In genomic region chr10:61936211-61937121, GRCm38 (mm10) we compare ENCODE assay signal across 8 mouse cellular contexts. TPM values are rescaled to one million over a fixed set of nuclear protein-coding genes. Genes with fewer than 3 reads are reported as not detected.
DNase-seq lines count a peak whose midpoint lies in the region; ATAC-seq and TF ChIP-seq lines count a peak whose summit lies in the region.

No protein-coding gene starts in this region.

- WGBS in kidney, postnatal 0 days: 8% methylated on average over 22 of the region's 28 CpGs
- WGBS in kidney, adult 2 months: 16% methylated on average over 28 of the region's 28 CpGs
- WGBS in forebrain, postnatal 0 days: 3% methylated on average over 28 of the region's 28 CpGs
- WGBS in limb, embryonic 11.5 days: 2% methylated on average over 28 of the region's 28 CpGs
- 3% methylated on average over 28 of the region's 28 CpGs for WGBS in neural tube, embryonic 15.5 days

- H3K36me3 ChIP-seq in kidney, postnatal 0 days (ENCODE audit: insufficient read depth, low read length): no peaks in the 10 kb centered on the region
- H3K36me3 ChIP-seq in kidney, adult 2 months (ENCODE audit: control insufficient read depth, insufficient read depth, low read length): no peaks in the 10 kb centered on the region
- H3K36me3 ChIP-seq in forebrain, postnatal 0 days (ENCODE audit: insufficient read depth): no peaks in the 10 kb centered on the region
- H3K36me3 ChIP-seq in limb, embryonic 11.5 days (ENCODE audit: control insufficient read depth, insufficient read depth, low read length): no peaks in the 10 kb centered on the region
- no peaks in the 10 kb centered on the region for H3K36me3 ChIP-seq in neural tube, embryonic 15.5 days

- peak; percentile 77 for DNase-seq in kidney, postnatal 0 days (ENCODE audit: low spot score)
- DNase-seq in kidney, adult 2 months: no peak
- DNase-seq in forebrain, postnatal 0 days: no peak
- peak; percentile 71 for DNase-seq in limb, embryonic 11.5 days (ENCODE audit: low spot score)
- DNase-seq in right cerebral cortex, postnatal 25 days: no peak
- no peak for DNase-seq in urinary bladder, postnatal 36 days (ENCODE audit: low spot score in 2 of 2)
- DNase-seq in left cerebral cortex, postnatal 14 days (ENCODE audit: low spot score in 2 of 2): no peak

- no peaks in the 10 kb centered on the region for H3K9me3 ChIP-seq in kidney, postnatal 0 days (replicated peaks; ENCODE audit: low read length)
- no peaks in the 10 kb centered on the region for H3K9me3 ChIP-seq in forebrain, postnatal 0 days (ENCODE audit: low read length)
- peaks cover 2% of the 10 kb centered on the region; the same call in 1 of the 2 replicates for H3K9me3 ChIP-seq in limb, embryonic 11.5 days (ENCODE audit: control insufficient read depth, low read length)
- H3K9me3 ChIP-seq in neural tube, embryonic 15.5 days (replicated peaks): no peaks in the 10 kb centered on the region

- no peak for TF ChIP-seq POLR2A in kidney, adult 2 months (IDR thresholded peaks at IDR 0.05; ENCODE audit: low read depth, low read length)

- peak overlapping the region; percentile 41 for H3K4me2 ChIP-seq in kidney, postnatal 0 days (ENCODE audit: low read length)
- peak overlapping the region; percentile 29 for H3K4me2 ChIP-seq in forebrain, postnatal 0 days (ENCODE audit: low read depth)
- peak overlapping the region; percentile 54 for H3K4me2 ChIP-seq in limb, embryonic 11.5 days (ENCODE audit: low read depth, severe bottlenecking)
- peak overlapping the region; percentile 44 for H3K4me2 ChIP-seq in neural tube, embryonic 15.5 days

- no peak for TF ChIP-seq CTCF in kidney, postnatal 0 days (IDR thresholded peaks at IDR 0.05; ENCODE audit: low read depth)
- no peak for TF ChIP-seq CTCF in kidney, adult 2 months (conservative IDR thresholded peaks at IDR 0.05; ENCODE audit: insufficient read depth, insufficient read length, low read depth, low read length)
- TF ChIP-seq CTCF in forebrain, postnatal 0 days (IDR thresholded peaks at IDR 0.05; ENCODE audit: low read depth): no peak

- peaks cover 15% of the 10 kb centered on the region for H3K4me1 ChIP-seq in kidney, postnatal 0 days (replicated peaks; ENCODE audit: insufficient read depth, low read length)
- H3K4me1 ChIP-seq in kidney, adult 2 months (ENCODE audit: control insufficient read depth, insufficient read depth, low read length): 0 out of 2 replicates have a peak, but pooled peaks cover 2% of the 10 kb centered on the region
- H3K4me1 ChIP-seq in forebrain, postnatal 0 days (ENCODE audit: insufficient read depth): no peaks in the 10 kb centered on the region
- peaks cover 24% of the 10 kb centered on the region for H3K4me1 ChIP-seq in limb, embryonic 11.5 days (ENCODE audit: control insufficient read depth, insufficient read depth, low read length)
- H3K4me1 ChIP-seq in neural tube, embryonic 15.5 days: peaks cover 17% of the 10 kb centered on the region

- peak overlapping the region; percentile 11; the same call in 1 of the 2 replicates for H3K4me3 ChIP-seq in kidney, postnatal 0 days (replicated peaks; ENCODE audit: low read depth, low read length)
- no peak overlapping the region for H3K4me3 ChIP-seq in kidney, adult 2 months (ENCODE audit: insufficient read depth, low read depth, low read length)
- no peak overlapping the region for H3K4me3 ChIP-seq in forebrain, postnatal 0 days (ENCODE audit: low read depth, low read length)
- H3K4me3 ChIP-seq in limb, embryonic 11.5 days (ENCODE audit: low read depth, low read length): peak overlapping the region; percentile 20
- no peak overlapping the region for H3K4me3 ChIP-seq in neural tube, embryonic 15.5 days (replicated peaks)

- ATAC-seq in kidney, postnatal 0 days (replicated peaks; ENCODE audit: low FRiP score, low read depth): peak; percentile 47; the same call in 1 of the 2 replicates
- ATAC-seq in forebrain, postnatal 0 days: no peak
- peak; percentile 50; the same call in 1 of the 2 replicates for ATAC-seq in limb, embryonic 11.5 days (ENCODE audit: insufficient number of reproducible peaks, low FRiP score, low TSS enrichment, low read depth)
- ATAC-seq in neural tube, embryonic 15.5 days (ENCODE audit: low FRiP score): no peak

- H3K27ac ChIP-seq in kidney, postnatal 0 days: no peak overlapping the region
- no peak overlapping the region for H3K27ac ChIP-seq in kidney, adult 2 months (ENCODE audit: insufficient read depth, low read depth, low read length)
- H3K27ac ChIP-seq in forebrain, postnatal 0 days (ENCODE audit: low read depth, low read length): no peak overlapping the region
- no peak overlapping the region for H3K27ac ChIP-seq in limb, embryonic 11.5 days (replicated peaks; ENCODE audit: low read depth, low read length)
- no peak overlapping the region for H3K27ac ChIP-seq in neural tube, embryonic 15.5 days (replicated peaks)

- H3K9ac ChIP-seq in kidney, postnatal 0 days (ENCODE audit: low read depth, low read length): 0 out of 2 replicates have a peak overlapping the region, but pooled peaks have one; percentile 8
- no peak overlapping the region for H3K9ac ChIP-seq in forebrain, postnatal 0 days
- peak overlapping the region; percentile 22; the same call in 1 of the 2 replicates for H3K9ac ChIP-seq in limb, embryonic 11.5 days (ENCODE audit: low read length)
- H3K9ac ChIP-seq in neural tube, embryonic 15.5 days (replicated peaks): no peak overlapping the region

- intact Hi-C loops in left cerebral cortex, postnatal 14 days (cut with DNase I): no loop called here

- H3K27me3 ChIP-seq in kidney, postnatal 0 days (ENCODE audit: insufficient read depth, low read length): no peaks in the 10 kb centered on the region
- H3K27me3 ChIP-seq in kidney, adult 2 months (replicated peaks; ENCODE audit: control insufficient read depth, insufficient read depth, low read length): no peaks in the 10 kb centered on the region
- H3K27me3 ChIP-seq in forebrain, postnatal 0 days (ENCODE audit: insufficient read depth, low read length): peaks cover 4% of the 10 kb centered on the region; the same call in 1 of the 2 replicates
- H3K27me3 ChIP-seq in limb, embryonic 11.5 days (ENCODE audit: control insufficient read depth, insufficient read depth, low read length): peaks cover 14% of the 10 kb centered on the region; the same call in 1 of the 2 replicates
- peaks cover 24% of the 10 kb centered on the region; the same call in 1 of the 2 replicates for H3K27me3 ChIP-seq in neural tube, embryonic 15.5 days (replicated peaks)

RNA-seq across cellular contexts. Expression of gene Col13a1, which starts 42.4 kb away (rescaled TPM):
- 5.8 and 7.3 TPM in 2 replicates for polyA plus RNA-seq in kidney, postnatal 0 days (2015; fragmentation: Nextera tagmentation; extraction: Ambion mirVana)
- 0.34 and 0.44 TPM in 2 replicates for polyA plus RNA-seq in kidney, adult 2 months (2012; rRNA removed)
- total RNA-seq in forebrain, postnatal 0 days (2014; rRNA removed): 2.4 and 3.7 TPM in 2 replicates
- 1.1 and 1.6 TPM in 2 replicates for polyA plus RNA-seq in forebrain, postnatal 0 days (2015; fragmentation: Nextera tagmentation; extraction: Ambion mirVana)
- 1.0 and 1.3 TPM in 2 replicates for polyA plus RNA-seq in limb, embryonic 11.5 days (2014; fragmentation: Nextera tagmentation; extraction: Ambion mirVana)
- 3.5 and 4.3 TPM in 2 replicates for polyA plus RNA-seq in neural tube, embryonic 15.5 days (2015; fragmentation: Nextera tagmentation; extraction: Ambion mirVana)
- 1 to 10 TPM; 2.4 TPM for total RNA-seq in left cerebral cortex, postnatal 14 days (2021)

Comparison
In these comparisons a context has a peak if more than half of its experiments do, and no peak if none do; other contexts are left out.
1. DNase-seq: peak in kidney, postnatal 0 days (single experiment) and limb, embryonic 11.5 days (single experiment); none in kidney, adult 2 months (single experiment), forebrain, postnatal 0 days (single experiment), right cerebral cortex, postnatal 25 days (single experiment), urinary bladder, postnatal 36 days (0 of 2) and left cerebral cortex, postnatal 14 days (0 of 2).
2. H3K4me3 ChIP-seq: peak in kidney, postnatal 0 days (single experiment) and limb, embryonic 11.5 days (single experiment); none in kidney, adult 2 months (single experiment), forebrain, postnatal 0 days (single experiment) and neural tube, embryonic 15.5 days (single experiment).
3. ATAC-seq: peak in kidney, postnatal 0 days (single experiment) and limb, embryonic 11.5 days (single experiment); none in forebrain, postnatal 0 days (single experiment) and neural tube, embryonic 15.5 days (single experiment).
4. H3K9ac ChIP-seq: peak in kidney, postnatal 0 days (single experiment) and limb, embryonic 11.5 days (single experiment); none in forebrain, postnatal 0 days (single experiment) and neural tube, embryonic 15.5 days (single experiment).
5. Peak in every context shown above with its lines, with median percentiles within 50 percentile points of each other: H3K4me2 ChIP-seq.